Mouse (Mus musculus) adrenal gland, adult 2 months (tissue): ENCODE data around the gene Tmem251. TPM values are rescaled to one million over a fixed set of nuclear protein-coding genes. Genes with fewer than 3 reads are reported as not detected.

Experiments
- DNase-seq: peaks from one replicate; pipeline ENCODE4 v3.0.0; 2021
- polyA plus RNA-seq: library from polyadenylated mRNA; depleted of rRNA; stranded (reverse); fragments of >200 nt; gene quantifications from 2 replicates; pipeline ENCODE4 v1.2.3, GENCODE M21; 2012
- total RNA-seq, 2 experiments: library from RNA; stranded (reverse); gene quantifications; 2 replicates each; pipeline ENCODE4 v1.2.3; 2021

Gene Tmem251
- total and polyA plus RNA-seq, 3 experiments: 3.4 to 8.5 (median 7.5) TPM

- DNase-seq: no peak
Observed at GRCm38 (mm10) chr12:102709896-102710295, 33.7 kb upstream of the Tmem251 start.

- no peak for DNase-seq
Observed at GRCm38 (mm10) chr12:102710851-102711375, 32.6 kb upstream of the Tmem251 start.

- DNase-seq: no peak
Observed at GRCm38 (mm10) chr12:102713153-102713865, 30.3 kb upstream of the Tmem251 start.

GRCm38 (mm10) chr12:102714116-102714515 is 29.4 kb upstream of the Tmem251 start:
- no peak for DNase-seq

GRCm38 (mm10) chr12:102714654-102715395 is 28.7 kb upstream of the Tmem251 start:
- no peak for DNase-seq

GRCm38 (mm10) chr12:102719552-102720315 is 23.8 kb upstream of the Tmem251 start:
- DNase-seq: no peak

- no peak for DNase-seq
Observed at GRCm38 (mm10) chr12:102722451-102722850, 21.1 kb upstream of the Tmem251 start.

- DNase-seq: no peak
Observed at GRCm38 (mm10) chr12:102722966-102723365, 20.6 kb upstream of the Tmem251 start.

- DNase-seq: no peak
Observed at GRCm38 (mm10) chr12:102723861-102724260, 19.7 kb upstream of the Tmem251 start.

GRCm38 (mm10) chr12:102725146-102725545 is 18.4 kb upstream of the Tmem251 start:
- no peak for DNase-seq

- peak; percentile 85 for DNase-seq
Observed at GRCm38 (mm10) chr12:102725761-102726175, 17.8 kb upstream of the Tmem251 start.

- peak; percentile 46 for DNase-seq
Observed at GRCm38 (mm10) chr12:102729855-102730797, 13.4 kb upstream of the Tmem251 start.

- DNase-seq: peak; percentile 73
Observed at GRCm38 (mm10) chr12:102730798-102731619, 12.6 kb upstream of the Tmem251 start.

- peak; percentile 64 for DNase-seq
Observed at GRCm38 (mm10) chr12:102733381-102733780, 10.2 kb upstream of the Tmem251 start.

- no peak for DNase-seq
Observed at GRCm38 (mm10) chr12:102739096-102739495, 4.5 kb upstream of the Tmem251 start.

GRCm38 (mm10) chr12:102740285-102740684 is 3.3 kb upstream of the Tmem251 start:
- DNase-seq: no peak

- DNase-seq: no peak
Observed at GRCm38 (mm10) chr12:102742056-102742455, 1.5 kb upstream of the Tmem251 start.

- DNase-seq: peak; percentile 22
Observed at GRCm38 (mm10) chr12:102743036-102743588, 450 bp upstream of the Tmem251 start.

- DNase-seq: no peak
Observed at GRCm38 (mm10) chr12:102744839-102745238, 1.3 kb downstream of the Tmem251 start.

GRCm38 (mm10) chr12:102748256-102748655 is 4.7 kb downstream of the Tmem251 start:
- no peak for DNase-seq
